Mouse (Mus musculus): Measurements from ENCODE around the gene Ascc2. TPM values are rescaled to one million over a fixed set of nuclear protein-coding genes. Genes with fewer than 3 reads are reported as not detected.
"Not testable (repeated sequence)": the region's sequence is repeated elsewhere in the genome, so short reads cannot be mapped to it uniquely, and the experiment has no call there.

Gene Ascc2
- polyA plus RNA-seq, 1 experiment from 2014 or later = 28.4 TPM

DNA sequence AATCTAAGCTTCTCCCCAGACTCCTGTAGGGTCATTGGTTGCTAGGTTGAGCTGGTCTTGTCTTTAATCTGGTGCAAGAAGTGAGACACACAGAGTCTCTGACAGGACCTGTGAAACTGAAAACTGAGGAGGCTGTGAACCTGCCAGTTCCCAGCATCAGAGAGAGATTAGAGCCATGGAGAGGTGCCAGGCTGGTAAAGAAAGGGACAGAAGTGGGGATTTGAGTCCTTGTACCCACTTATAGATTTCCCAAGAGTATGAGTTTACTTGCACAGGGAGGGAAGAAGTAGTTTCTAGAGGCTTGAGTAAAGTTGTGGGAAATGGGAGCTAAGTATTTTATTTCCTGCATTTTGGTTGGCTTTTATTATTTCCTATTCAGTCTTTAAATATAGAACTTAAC is 3.6 kb downstream of the Ascc2 start:
- no peak for ATAC-seq (replicated peaks; ENCODE audit: insufficient number of reproducible peaks, low FRiP score, low TSS enrichment)
- H3K36me3 ChIP-seq (ENCODE audit: control insufficient read depth, insufficient read depth, low read length) = 0 out of 2 replicates have a peak, but pooled peaks cover 3% of the 10 kb centered on the region

DNA sequence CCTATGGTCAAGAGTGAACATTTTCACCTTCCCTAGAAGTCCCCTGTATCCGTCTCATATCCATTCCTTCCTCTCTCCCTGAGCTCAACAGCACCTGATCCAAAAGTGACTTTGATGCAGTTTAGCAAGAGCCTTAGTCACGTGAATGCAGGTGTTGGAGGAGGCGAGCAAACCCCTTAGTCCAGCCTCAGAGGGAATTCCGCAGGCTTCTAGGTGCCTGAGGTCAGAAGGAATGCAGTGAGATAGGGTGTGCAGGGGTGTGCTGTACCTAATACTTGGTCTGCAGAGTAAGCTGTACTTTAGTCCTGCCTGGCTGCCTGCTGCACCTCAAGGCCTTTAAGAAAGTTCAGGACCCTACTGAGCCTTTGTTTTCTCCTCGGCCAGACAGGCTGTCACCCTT is 6.2 kb downstream of the Ascc2 start:
- Histone ChIP-seq H3K27me3 (ENCODE audit: control insufficient read depth, insufficient read depth, low read length) (no peaks in the 10 kb centered on the region), H3K27ac (ENCODE audit: low read depth, low read length) (no peak overlapping the region), H3K4me1 (ENCODE audit: control insufficient read depth, insufficient read depth, low read length) (peaks cover under 1% of the 10 kb centered on the region; the same call in 1 of the 2 replicates), H3K4me3 (ENCODE audit: low read depth, low read length) (no peak overlapping the region), H3K9ac (ENCODE audit: low read depth, low read length) (no peak overlapping the region), H3K9me3 (replicated peaks; ENCODE audit: control insufficient read depth, low read length) (no peaks in the 10 kb centered on the region), H3K4me2 (no peak overlapping the region), H3K36me3 (ENCODE audit: control insufficient read depth, insufficient read depth, low read length) (peaks cover 12% of the 10 kb centered on the region)
- ATAC-seq (replicated peaks; ENCODE audit: insufficient number of reproducible peaks, low FRiP score, low TSS enrichment) = no peak
- 63% methylated on average over 5 of the region's 5 CpGs for WGBS (ENCODE audit: insufficient replicate concordance)

More for the DNA sequence above, 3.6 kb downstream of the Ascc2 start:
- Histone ChIP-seq H3K27ac (ENCODE audit: low read depth, low read length) (no peak overlapping the region), H3K4me2 (no peak overlapping the region), H3K4me3 (ENCODE audit: low read depth, low read length) (no peak overlapping the region), H3K4me1 (ENCODE audit: control insufficient read depth, insufficient read depth, low read length) (peaks cover 8% of the 10 kb centered on the region), H3K27me3 (ENCODE audit: control insufficient read depth, insufficient read depth, low read length) (no peaks in the 10 kb centered on the region), H3K9ac (ENCODE audit: low read depth, low read length) (no peak overlapping the region), H3K9me3 (replicated peaks; ENCODE audit: control insufficient read depth, low read length) (no peaks in the 10 kb centered on the region)

DNA sequence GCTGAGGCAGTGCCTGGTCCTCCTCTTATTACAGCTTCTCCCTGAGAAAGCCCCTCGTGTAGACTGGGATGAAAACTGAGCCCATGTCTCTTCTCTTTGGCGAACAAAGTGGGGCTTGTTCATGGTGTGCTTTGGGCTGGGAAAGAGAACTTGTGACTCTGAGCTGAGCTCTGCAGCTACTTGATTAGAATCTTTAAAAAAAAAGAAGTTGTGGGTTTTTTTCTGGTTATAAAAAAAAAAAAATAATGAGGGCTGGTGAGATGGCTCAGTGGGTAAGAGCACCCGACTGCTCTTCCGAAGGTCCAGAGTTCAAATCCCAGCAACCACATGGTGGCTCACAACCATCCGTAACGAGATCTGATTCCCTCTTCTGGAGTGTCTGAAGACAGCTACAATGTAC is 7.6 kb downstream of the Ascc2 start:
- ATAC-seq (replicated peaks; ENCODE audit: insufficient number of reproducible peaks, low FRiP score, low TSS enrichment) = not testable (repeated sequence)
- H3K36me3 ChIP-seq (ENCODE audit: control insufficient read depth, insufficient read depth, low read length) = peaks cover 19% of the 10 kb centered on the region

DNA sequence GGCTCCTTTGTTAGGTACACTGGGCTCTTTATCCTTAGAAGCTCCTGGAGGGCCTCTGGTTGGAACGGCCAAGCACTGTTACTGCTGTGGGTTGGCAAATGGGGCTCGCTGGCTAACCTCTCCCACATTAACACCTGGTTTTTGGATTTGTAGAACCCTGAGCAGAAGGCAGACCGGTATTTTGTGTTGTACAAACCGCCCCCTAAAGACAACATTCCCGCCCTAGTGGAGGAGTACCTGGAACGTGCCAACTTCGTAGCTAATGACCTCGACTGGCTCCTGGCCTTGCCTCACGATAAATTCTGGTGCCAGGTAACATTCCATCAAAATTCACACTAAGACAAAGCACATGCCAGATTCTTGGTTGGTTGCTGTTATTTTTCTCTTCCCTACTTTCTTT is 8.9 kb downstream of the Ascc2 start:
- no peak overlapping the region for H3K9ac ChIP-seq (ENCODE audit: low read depth, low read length)
- 86% methylated on average over 9 of the region's 9 CpGs for WGBS (ENCODE audit: insufficient replicate concordance)
- no peak overlapping the region for H3K4me2 ChIP-seq
- H3K27me3 ChIP-seq (ENCODE audit: control insufficient read depth, insufficient read depth, low read length) = no peaks in the 10 kb centered on the region
- no peaks in the 10 kb centered on the region for H3K9me3 ChIP-seq (replicated peaks; ENCODE audit: control insufficient read depth, low read length)
- no peak overlapping the region for H3K27ac ChIP-seq (ENCODE audit: low read depth, low read length)
- no peak overlapping the region for H3K4me3 ChIP-seq (ENCODE audit: low read depth, low read length)
- peaks cover 19% of the 10 kb centered on the region for H3K36me3 ChIP-seq (ENCODE audit: control insufficient read depth, insufficient read depth, low read length)
- H3K4me1 ChIP-seq (ENCODE audit: control insufficient read depth, insufficient read depth, low read length) = no peaks in the 10 kb centered on the region
- ATAC-seq (replicated peaks; ENCODE audit: insufficient number of reproducible peaks, low FRiP score, low TSS enrichment) = no peak

More for the DNA sequence above, 7.6 kb downstream of the Ascc2 start:
- WGBS (ENCODE audit: insufficient replicate concordance) = 88% methylated on average over 4 of the region's 6 CpGs
- H3K9me3 ChIP-seq (replicated peaks; ENCODE audit: control insufficient read depth, low read length); H3K27me3 ChIP-seq (ENCODE audit: control insufficient read depth, insufficient read depth, low read length); H3K4me1 ChIP-seq (ENCODE audit: control insufficient read depth, insufficient read depth, low read length); H3K27ac ChIP-seq (ENCODE audit: low read depth, low read length); H3K4me3 ChIP-seq (ENCODE audit: low read depth, low read length); H3K9ac ChIP-seq (ENCODE audit: low read depth, low read length); H3K4me2 ChIP-seq: not testable (repeated sequence)

DNA sequence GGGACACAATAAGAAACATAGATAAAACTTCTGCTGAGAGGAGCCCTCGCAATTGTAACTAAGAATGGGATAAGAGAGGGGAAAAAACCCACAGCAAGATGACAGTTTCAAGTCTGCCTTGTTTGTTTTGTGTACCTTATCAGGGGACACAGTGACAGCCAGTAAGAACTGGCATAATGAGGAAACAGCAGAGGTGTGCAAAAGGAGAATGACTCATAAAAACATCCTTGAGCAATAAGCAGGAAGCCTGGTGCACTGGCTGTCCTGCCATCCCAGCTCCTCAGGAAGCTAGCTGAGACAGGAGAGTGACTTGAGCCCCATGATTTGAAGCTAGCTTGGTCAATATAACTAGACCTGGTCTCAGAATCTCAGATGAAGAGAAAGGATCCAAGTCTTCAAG is 22.3 kb downstream of the Ascc2 start:
- no peak for ATAC-seq (replicated peaks; ENCODE audit: insufficient number of reproducible peaks, low FRiP score, low TSS enrichment)
- H3K36me3 ChIP-seq (ENCODE audit: control insufficient read depth, insufficient read depth, low read length) = peaks cover 21% of the 10 kb centered on the region
- H3K9ac ChIP-seq (ENCODE audit: low read depth, low read length) = no peak overlapping the region
- H3K27me3 ChIP-seq (ENCODE audit: control insufficient read depth, insufficient read depth, low read length) = no peaks in the 10 kb centered on the region
- no peak overlapping the region for H3K4me2 ChIP-seq
- no peak overlapping the region for H3K4me3 ChIP-seq (ENCODE audit: low read depth, low read length)
- peak overlapping the region; percentile 24; the same call in 1 of the 2 replicates for H3K27ac ChIP-seq (ENCODE audit: low read depth, low read length)
- H3K4me1 ChIP-seq (ENCODE audit: control insufficient read depth, insufficient read depth, low read length) = no peaks in the 10 kb centered on the region
- 70% methylated on average over 1 of the region's 1 CpGs for WGBS (ENCODE audit: insufficient replicate concordance)
- H3K9me3 ChIP-seq (replicated peaks; ENCODE audit: control insufficient read depth, low read length) = no peaks in the 10 kb centered on the region

GRCm38 (mm10) chr11:4660309-4661025 is 22.9 kb downstream of the Ascc2 start:
- no peak for ATAC-seq (replicated peaks; ENCODE audit: insufficient number of reproducible peaks, low FRiP score, low TSS enrichment)

GRCm38 (mm10) chr11:4661324-4661723 is 23.8 kb downstream of the Ascc2 start:
- Histone ChIP-seq H3K4me2 (peak overlapping the region; percentile 17), H3K9me3 (replicated peaks; ENCODE audit: control insufficient read depth, low read length) (no peaks in the 10 kb centered on the region), H3K4me1 (ENCODE audit: control insufficient read depth, insufficient read depth, low read length) (no peaks in the 10 kb centered on the region), H3K4me3 (ENCODE audit: low read depth, low read length) (no peak overlapping the region), H3K27me3 (ENCODE audit: control insufficient read depth, insufficient read depth, low read length) (no peaks in the 10 kb centered on the region), H3K9ac (ENCODE audit: low read depth, low read length) (no peak overlapping the region), H3K27ac (ENCODE audit: low read depth, low read length) (0 out of 2 replicates have a peak overlapping the region, but pooled peaks have one; percentile 17), H3K36me3 (ENCODE audit: control insufficient read depth, insufficient read depth, low read length) (peaks cover 20% of the 10 kb centered on the region)
- peak; percentile 42; the same call in 1 of the 2 replicates for ATAC-seq (replicated peaks; ENCODE audit: insufficient number of reproducible peaks, low FRiP score, low TSS enrichment)
- 80% methylated on average over 4 of the region's 4 CpGs for WGBS (ENCODE audit: insufficient replicate concordance)

More at GRCm38 (mm10) chr11:4660309-4661025, 22.9 kb downstream of the Ascc2 start:
- H3K9ac ChIP-seq (ENCODE audit: low read depth, low read length) = no peak overlapping the region
- 73% methylated on average over 7 of the region's 7 CpGs for WGBS (ENCODE audit: insufficient replicate concordance)
- no peak overlapping the region for H3K4me3 ChIP-seq (ENCODE audit: low read depth, low read length)
- H3K9me3 ChIP-seq (replicated peaks; ENCODE audit: control insufficient read depth, low read length) = no peaks in the 10 kb centered on the region
- H3K4me1 ChIP-seq (ENCODE audit: control insufficient read depth, insufficient read depth, low read length) = no peaks in the 10 kb centered on the region
- no peak overlapping the region for H3K4me2 ChIP-seq
- H3K27me3 ChIP-seq (ENCODE audit: control insufficient read depth, insufficient read depth, low read length) = no peaks in the 10 kb centered on the region
- H3K36me3 ChIP-seq (ENCODE audit: control insufficient read depth, insufficient read depth, low read length) = peaks cover 20% of the 10 kb centered on the region
- peak overlapping the region; percentile 24; the same call in 1 of the 2 replicates for H3K27ac ChIP-seq (ENCODE audit: low read depth, low read length)

GRCm38 (mm10) chr11:4661871-4662495 is 24.4 kb downstream of the Ascc2 start:
- Histone ChIP-seq H3K4me1 (ENCODE audit: control insufficient read depth, insufficient read depth, low read length) (no peaks in the 10 kb centered on the region), H3K4me3 (ENCODE audit: low read depth, low read length) (no peak overlapping the region), H3K27me3 (ENCODE audit: control insufficient read depth, insufficient read depth, low read length) (no peaks in the 10 kb centered on the region), H3K9ac (ENCODE audit: low read depth, low read length) (no peak overlapping the region), H3K27ac (ENCODE audit: low read depth, low read length) (no peak overlapping the region), H3K9me3 (replicated peaks; ENCODE audit: control insufficient read depth, low read length) (no peaks in the 10 kb centered on the region), H3K4me2 (no peak overlapping the region), H3K36me3 (ENCODE audit: control insufficient read depth, insufficient read depth, low read length) (peaks cover 20% of the 10 kb centered on the region)
- WGBS (ENCODE audit: insufficient replicate concordance) = 87% methylated on average over 10 of the region's 10 CpGs
- ATAC-seq (replicated peaks; ENCODE audit: insufficient number of reproducible peaks, low FRiP score, low TSS enrichment) = no peak
